Mouse (Mus musculus): ENCODE measurements around the gene Vezf1. TPM values are rescaled to one million over a fixed set of nuclear protein-coding genes. Genes with fewer than 3 reads are reported as not detected.
"Not testable (repeated sequence)": the region's sequence is repeated elsewhere in the genome, so short reads cannot be mapped to it uniquely, and the experiment has no call there.

Gene Vezf1
- polyA plus RNA-seq, 1 experiment from 2014 or later, result 56.0 TPM

DNA sequence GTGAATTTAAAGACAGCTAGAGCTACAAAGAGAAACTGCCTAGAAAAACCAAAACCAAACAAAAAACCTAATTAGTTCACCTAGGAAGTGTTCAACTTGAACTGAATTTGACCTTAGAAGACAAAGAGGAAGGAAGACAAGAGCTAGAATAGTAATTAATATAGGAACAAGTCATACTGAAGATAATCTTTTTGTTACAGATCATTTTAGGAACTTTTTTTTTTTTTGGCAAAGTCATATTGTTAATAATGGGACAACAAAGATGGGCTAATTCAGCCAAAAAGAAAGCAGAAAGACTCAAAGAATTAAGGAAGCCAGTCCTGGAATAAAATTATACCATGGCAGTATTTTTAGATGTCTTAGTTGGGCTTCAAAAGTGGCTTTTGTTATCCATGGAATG, 23.8 kb upstream of the Vezf1 start:
- no peak overlapping the region for H3K4me3 ChIP-seq (replicated peaks)
- no peaks in the 10 kb centered on the region for H3K27me3 ChIP-seq
- H3K36me3 ChIP-seq, result peaks cover 15% of the 10 kb centered on the region; the same call in 1 of the 2 replicates
- H3K9ac ChIP-seq (replicated peaks), result no peak overlapping the region
- H3K27ac ChIP-seq, result no peak overlapping the region
- no peak for ATAC-seq (ENCODE audit: insufficient number of reproducible peaks, insufficient read depth, low FRiP score, low TSS enrichment, low read depth)
- H3K4me1 ChIP-seq (replicated peaks), result peaks cover 12% of the 10 kb centered on the region
- H3K9me3 ChIP-seq, result no peaks in the 10 kb centered on the region
- H3K4me2 ChIP-seq, result no peak overlapping the region

GRCm38 (mm10) chr11:88045159-88045558, 22.9 kb upstream of the Vezf1 start:
- not testable (repeated sequence) for H3K4me2 ChIP-seq; H3K27me3 ChIP-seq; H3K4me3 ChIP-seq (replicated peaks); ATAC-seq (ENCODE audit: insufficient number of reproducible peaks, insufficient read depth, low FRiP score, low TSS enrichment, low read depth); H3K9ac ChIP-seq (replicated peaks); H3K27ac ChIP-seq; H3K9me3 ChIP-seq
- WGBS, result 95% methylated on average over 3 of the region's 3 CpGs
- H3K36me3 ChIP-seq, result peaks cover 23% of the 10 kb centered on the region; the same call in 1 of the 2 replicates
- H3K4me1 ChIP-seq (replicated peaks), result peaks cover 21% of the 10 kb centered on the region

GRCm38 (mm10) chr11:88045878-88046277, 22.2 kb upstream of the Vezf1 start:
- peaks cover 24% of the 10 kb centered on the region for H3K4me1 ChIP-seq (replicated peaks)
- H3K9me3 ChIP-seq, result no peaks in the 10 kb centered on the region
- no peak overlapping the region for H3K27ac ChIP-seq
- H3K27me3 ChIP-seq, result no peaks in the 10 kb centered on the region
- peaks cover 28% of the 10 kb centered on the region for H3K36me3 ChIP-seq
- H3K4me3 ChIP-seq (replicated peaks), result peak overlapping the region; percentile 98
- H3K4me2 ChIP-seq, result peak overlapping the region; percentile 88
- H3K9ac ChIP-seq (replicated peaks), result no peak overlapping the region
- ATAC-seq (ENCODE audit: insufficient number of reproducible peaks, insufficient read depth, low FRiP score, low TSS enrichment, low read depth), result no peak
- 91% methylated on average over 4 of the region's 4 CpGs for WGBS

DNA sequence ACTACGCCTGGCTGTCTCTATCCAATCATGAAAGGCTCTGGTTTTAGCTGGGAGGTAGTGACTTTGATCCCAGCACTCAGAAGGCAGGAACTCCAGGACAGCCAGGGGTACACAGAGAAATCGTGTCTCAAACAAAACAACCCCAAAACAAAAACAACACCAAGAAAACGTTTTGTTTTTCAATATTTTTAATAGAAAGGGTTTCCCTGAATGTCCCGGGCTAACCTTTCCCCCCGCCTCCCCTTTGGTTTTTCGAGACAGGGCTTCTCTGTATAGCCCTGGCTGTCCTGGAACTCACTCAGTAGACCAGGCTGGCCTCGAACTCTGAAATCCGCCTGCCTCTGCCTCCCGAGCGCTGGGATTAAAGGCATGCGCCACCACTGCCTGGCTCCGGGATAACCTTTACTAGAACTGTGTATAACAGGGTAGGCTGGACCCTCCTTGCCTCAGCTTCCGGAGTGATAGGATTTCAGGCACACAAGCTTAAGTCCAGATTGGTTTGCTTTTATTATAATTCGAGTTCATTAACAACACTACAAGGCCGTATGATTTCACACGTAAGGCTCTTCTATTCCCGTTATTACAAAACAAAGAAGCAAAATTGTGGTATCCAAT, 21.6 kb upstream of the Vezf1 start:
- Histone ChIP-seq H3K4me3 (replicated peaks) (peak overlapping the region; percentile 98), H3K9me3 (no peaks in the 10 kb centered on the region), H3K4me1 (replicated peaks) (peaks cover 27% of the 10 kb centered on the region), H3K9ac (replicated peaks) (peak overlapping the region; percentile 99), H3K27ac (peak overlapping the region; percentile 100), H3K4me2 (peak overlapping the region; percentile 88), H3K27me3 (no peaks in the 10 kb centered on the region), H3K36me3 (peaks cover 32% of the 10 kb centered on the region)
- ATAC-seq (ENCODE audit: insufficient number of reproducible peaks, insufficient read depth, low FRiP score, low TSS enrichment, low read depth), result no peak
- 65% methylated on average over 17 of the region's 17 CpGs for WGBS

- Histone ChIP-seq H3K9me3 (no peaks in the 10 kb centered on the region), H3K36me3 (peaks cover 35% of the 10 kb centered on the region), H3K27ac (peak within 1 kb of the TSS; percentile 100), H3K4me3 (replicated peaks) (peak within 1 kb of the TSS; percentile 98), H3K4me2 (peak within 1 kb of the TSS; percentile 88), H3K27me3 (no peaks in the 10 kb centered on the region), H3K9ac (replicated peaks) (peak within 1 kb of the TSS; percentile 99), H3K4me1 (replicated peaks) (peaks cover 27% of the 10 kb centered on the region)
- peak; percentile 90 for ATAC-seq (ENCODE audit: insufficient number of reproducible peaks, insufficient read depth, low FRiP score, low TSS enrichment, low read depth)
- WGBS, result under 1% methylated on average over 60 of the region's 60 CpGs
Observed at GRCm38 (mm10) chr11:88046944-88047794, 20.9 kb upstream of the Vezf1 start, which contains the start of gene Srsf1. Gene Srsf1, plus strand, starts transcription at chr11:88047373.

DNA sequence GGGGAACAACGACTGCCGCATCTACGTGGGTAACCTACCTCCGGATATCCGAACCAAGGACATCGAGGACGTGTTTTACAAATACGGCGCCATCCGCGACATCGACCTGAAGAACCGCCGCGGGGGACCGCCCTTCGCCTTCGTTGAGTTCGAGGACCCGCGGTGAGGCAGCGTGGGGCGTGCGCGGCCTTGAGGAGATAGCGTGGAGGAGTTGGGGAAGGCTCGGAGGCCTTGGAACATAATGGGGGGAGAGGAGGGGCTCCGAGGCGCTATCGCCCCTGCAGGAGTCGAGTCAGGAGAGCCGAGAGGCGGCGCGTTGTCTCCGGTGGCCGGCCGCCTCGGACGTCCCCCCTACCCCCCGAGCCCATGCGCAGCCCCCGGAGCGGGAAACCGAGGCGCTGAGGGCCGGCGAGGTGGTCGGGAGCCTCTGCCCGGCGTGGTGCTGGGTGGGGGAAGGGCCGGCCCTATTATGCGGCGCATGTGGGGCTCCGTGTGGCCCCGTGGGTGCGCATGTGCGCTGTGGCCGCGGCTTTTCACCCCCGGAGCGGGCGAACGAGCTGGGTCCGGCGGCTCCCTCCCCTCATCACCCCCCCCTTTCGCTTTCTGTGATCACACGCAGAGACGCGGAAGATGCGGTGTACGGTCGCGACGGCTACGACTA, 20.1 kb upstream of the Vezf1 start:
- peaks cover 32% of the 10 kb centered on the region for H3K36me3 ChIP-seq
- 0 out of 2 replicates have a peak, but pooled peaks have one; percentile 40 for ATAC-seq (ENCODE audit: insufficient number of reproducible peaks, insufficient read depth, low FRiP score, low TSS enrichment, low read depth)

GRCm38 (mm10) chr11:88048961-88049670, 19.0 kb upstream of the Vezf1 start:
- Histone ChIP-seq H3K9me3 (no peaks in the 10 kb centered on the region), H3K4me1 (replicated peaks) (peaks cover 27% of the 10 kb centered on the region), H3K9ac (replicated peaks) (peak overlapping the region; percentile 99), H3K4me2 (peak overlapping the region; percentile 88), H3K27me3 (no peaks in the 10 kb centered on the region), H3K36me3 (peaks cover 35% of the 10 kb centered on the region), H3K27ac (no peak overlapping the region), H3K4me3 (replicated peaks) (peak overlapping the region; percentile 98)
- no peak for ATAC-seq (ENCODE audit: insufficient number of reproducible peaks, insufficient read depth, low FRiP score, low TSS enrichment, low read depth)
- 30% methylated on average over 26 of the region's 26 CpGs for whole genome bisulfite sequencing

More for the DNA sequence above, 20.1 kb upstream of the Vezf1 start:
- WGBS, result under 1% methylated on average over 69 of the region's 76 CpGs
- H3K27ac ChIP-seq, result peak overlapping the region; percentile 100
- no peaks in the 10 kb centered on the region for H3K9me3 ChIP-seq
- H3K4me1 ChIP-seq (replicated peaks), result peaks cover 27% of the 10 kb centered on the region
- no peaks in the 10 kb centered on the region for H3K27me3 ChIP-seq
- peak overlapping the region; percentile 98 for H3K4me3 ChIP-seq (replicated peaks)
- H3K4me2 ChIP-seq, result peak overlapping the region; percentile 88
- peak overlapping the region; percentile 99 for H3K9ac ChIP-seq (replicated peaks)

DNA sequence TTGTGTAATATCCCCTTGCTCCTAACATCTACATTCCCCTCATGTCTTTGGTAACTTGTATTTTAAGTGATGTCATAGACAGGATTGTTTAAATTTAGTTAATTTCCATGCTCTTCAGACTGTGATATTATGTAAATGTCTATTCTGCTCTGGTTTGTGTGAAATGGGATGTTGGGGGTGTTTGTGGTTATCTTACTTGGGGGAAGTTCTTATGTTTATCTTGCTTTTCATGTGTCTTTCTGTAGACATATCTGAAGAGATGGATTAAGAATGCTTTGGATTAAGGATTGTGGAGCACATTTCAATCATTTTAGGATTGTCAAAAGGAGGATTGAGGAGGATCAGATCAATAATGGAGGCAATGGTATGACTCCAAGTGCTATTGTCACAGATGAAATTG, 18.3 kb upstream of the Vezf1 start:
- H3K4me3 ChIP-seq (replicated peaks), result peak overlapping the region; percentile 98
- peak overlapping the region; percentile 99 for H3K9ac ChIP-seq (replicated peaks)
- no peaks in the 10 kb centered on the region for H3K9me3 ChIP-seq
- H3K4me1 ChIP-seq (replicated peaks), result peaks cover 27% of the 10 kb centered on the region
- H3K4me2 ChIP-seq, result peak overlapping the region; percentile 88
- no peaks in the 10 kb centered on the region for H3K27me3 ChIP-seq
- H3K27ac ChIP-seq, result no peak overlapping the region
- no peak for ATAC-seq (ENCODE audit: insufficient number of reproducible peaks, insufficient read depth, low FRiP score, low TSS enrichment, low read depth)
- peaks cover 35% of the 10 kb centered on the region for H3K36me3 ChIP-seq

DNA sequence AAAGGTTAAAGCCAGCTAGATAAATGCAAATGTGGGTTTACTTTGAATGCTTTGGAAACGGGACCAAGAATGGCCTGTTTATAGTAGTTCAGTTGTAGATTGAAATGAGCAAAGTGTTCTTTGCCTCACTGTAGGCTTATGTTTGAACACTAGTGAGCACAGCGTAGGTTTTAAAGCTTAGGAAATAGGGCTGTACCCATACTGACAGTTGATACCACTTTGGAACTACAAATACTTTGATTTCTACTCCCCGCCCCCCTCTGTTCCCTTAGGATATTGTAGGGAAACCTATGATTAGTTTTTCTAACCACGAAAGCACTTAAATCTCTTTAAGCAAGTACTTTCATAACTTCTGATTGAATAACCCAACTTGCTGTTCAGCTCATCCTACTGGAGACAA, 15.4 kb upstream of the Vezf1 start:
- Histone ChIP-seq H3K27me3 (no peaks in the 10 kb centered on the region), H3K4me3 (replicated peaks) (no peak overlapping the region), H3K9me3 (no peaks in the 10 kb centered on the region), H3K4me2 (no peak overlapping the region), H3K36me3 (peaks cover 40% of the 10 kb centered on the region), H3K4me1 (replicated peaks) (peaks cover 20% of the 10 kb centered on the region), H3K27ac (no peak overlapping the region), H3K9ac (replicated peaks) (no peak overlapping the region)
- 85% methylated on average over 4 of the region's 4 CpGs for WGBS
- ATAC-seq (ENCODE audit: insufficient number of reproducible peaks, insufficient read depth, low FRiP score, low TSS enrichment, low read depth), result no peak

- 64% methylated on average over 3 of the region's 3 CpGs for WGBS
- no peak for ATAC-seq (ENCODE audit: insufficient number of reproducible peaks, insufficient read depth, low FRiP score, low TSS enrichment, low read depth)
- Histone ChIP-seq H3K27me3 (no peaks in the 10 kb centered on the region), H3K36me3 (peaks cover 40% of the 10 kb centered on the region), H3K9ac (replicated peaks) (no peak overlapping the region), H3K4me3 (replicated peaks) (no peak overlapping the region), H3K27ac (0 out of 2 replicates have a peak overlapping the region, but pooled peaks have one; percentile 9), H3K9me3 (no peaks in the 10 kb centered on the region), H3K4me2 (no peak overlapping the region), H3K4me1 (replicated peaks) (peaks cover 20% of the 10 kb centered on the region)
Observed at GRCm38 (mm10) chr11:88053821-88054220, 14.3 kb upstream of the Vezf1 start.

All from limb, embryonic 12.5 days (tissue).